Mouse (Mus musculus): ENCODE measurements at regions not wholly inside any gene's neighbourhood (a gene's known extent, or its start where the extent isn't known, plus 50 kb on each side); places are given as distances from the start of the nearest gene placed in this dataset.

DNA sequence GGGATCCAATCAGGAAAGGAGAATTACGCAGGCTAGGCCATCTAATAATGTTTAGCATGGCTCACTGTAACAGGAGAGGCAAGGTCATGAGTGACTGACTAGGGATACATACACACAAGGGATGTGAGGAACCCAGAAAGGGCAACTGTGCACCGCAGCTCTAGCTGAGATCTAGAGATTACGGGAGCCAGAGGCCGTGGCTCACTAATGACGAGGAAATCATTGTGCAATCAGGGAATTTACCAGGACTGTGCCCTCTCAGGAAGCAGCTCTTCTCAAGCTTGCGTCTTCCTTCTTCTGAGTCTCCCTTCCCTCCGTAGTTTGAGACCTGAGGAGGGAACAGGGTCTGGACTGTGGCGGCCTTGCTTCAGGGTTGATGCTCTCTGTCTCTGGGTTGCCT is 61.6 kb upstream of the Dlk1 start:
- Histone ChIP-seq H3K36me3 (ENCODE audit: control insufficient read depth, insufficient read depth, low read length) (no peaks in the 10 kb centered on the region), H3K4me3 (ENCODE audit: insufficient read depth, low read depth, low read length) (no peak overlapping the region), H3K27ac (ENCODE audit: insufficient read depth, low read depth, low read length) (no peak overlapping the region), H3K27me3 (replicated peaks; ENCODE audit: control insufficient read depth, insufficient read depth, low read length) (no peaks in the 10 kb centered on the region), H3K4me1 (ENCODE audit: control insufficient read depth, insufficient read depth, low read length) (no peaks in the 10 kb centered on the region)
- 71% methylated on average over 8 of the region's 8 CpGs for WGBS
- no peak for DNase-seq
- TF ChIP-seq POLR2A (IDR thresholded peaks at IDR 0.05; ENCODE audit: low read depth, low read length): no peak
- TF ChIP-seq CTCF (conservative IDR thresholded peaks at IDR 0.05; ENCODE audit: insufficient read depth, insufficient read length, low read depth, low read length): no peak

- no peaks in the 10 kb centered on the region for H3K27me3 ChIP-seq (replicated peaks; ENCODE audit: control insufficient read depth, insufficient read depth, low read length)
- no peak for TF ChIP-seq CTCF (conservative IDR thresholded peaks at IDR 0.05; ENCODE audit: insufficient read depth, insufficient read length, low read depth, low read length)
- TF ChIP-seq POLR2A (IDR thresholded peaks at IDR 0.05; ENCODE audit: low read depth, low read length): no peak
- no peaks in the 10 kb centered on the region for H3K4me1 ChIP-seq (ENCODE audit: control insufficient read depth, insufficient read depth, low read length)
- DNase-seq: no peak
- WGBS: 58% methylated on average over 8 of the region's 8 CpGs
- no peaks in the 10 kb centered on the region for H3K36me3 ChIP-seq (ENCODE audit: control insufficient read depth, insufficient read depth, low read length)
- no peak overlapping the region for H3K4me3 ChIP-seq (ENCODE audit: insufficient read depth, low read depth, low read length)
- H3K27ac ChIP-seq (ENCODE audit: insufficient read depth, low read depth, low read length): no peak overlapping the region
Measured at GRCm38 (mm10) chr12:109393326-109393725, 59.3 kb upstream of the Dlk1 start.

DNA sequence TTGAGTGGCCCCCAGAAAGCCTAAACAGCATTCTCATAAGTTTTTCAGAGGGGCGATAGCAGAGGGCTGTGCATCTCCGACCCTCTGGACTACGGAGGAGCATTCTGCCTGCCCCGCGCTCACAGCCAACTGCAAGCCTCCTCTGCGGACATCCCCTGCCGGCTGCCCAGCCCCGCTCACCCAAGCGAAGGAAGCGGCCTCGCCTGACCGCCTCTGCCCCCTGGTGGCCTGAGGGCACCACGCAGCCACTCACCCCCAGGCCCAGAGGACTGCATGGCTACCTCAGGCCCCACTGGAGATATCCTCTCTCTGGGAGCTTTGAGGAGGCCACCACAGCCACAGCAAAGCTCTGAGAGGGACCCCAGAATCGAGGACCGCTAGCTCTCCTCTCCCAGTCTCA is 58.8 kb upstream of the Dlk1 start:
- Histone ChIP-seq H3K27me3 (replicated peaks; ENCODE audit: control insufficient read depth, insufficient read depth, low read length) (no peaks in the 10 kb centered on the region), H3K36me3 (ENCODE audit: control insufficient read depth, insufficient read depth, low read length) (no peaks in the 10 kb centered on the region), H3K27ac (ENCODE audit: insufficient read depth, low read depth, low read length) (no peak overlapping the region), H3K4me1 (ENCODE audit: control insufficient read depth, insufficient read depth, low read length) (no peaks in the 10 kb centered on the region), H3K4me3 (ENCODE audit: insufficient read depth, low read depth, low read length) (no peak overlapping the region)
- peak; percentile 57 for DNase-seq
- 7% methylated on average over 15 of the region's 15 CpGs for WGBS
- TF ChIP-seq CTCF (conservative IDR thresholded peaks at IDR 0.05; ENCODE audit: insufficient read depth, insufficient read length, low read depth, low read length) (peak; percentile 73), POLR2A (IDR thresholded peaks at IDR 0.05; ENCODE audit: low read depth, low read length) (no peak)

DNA sequence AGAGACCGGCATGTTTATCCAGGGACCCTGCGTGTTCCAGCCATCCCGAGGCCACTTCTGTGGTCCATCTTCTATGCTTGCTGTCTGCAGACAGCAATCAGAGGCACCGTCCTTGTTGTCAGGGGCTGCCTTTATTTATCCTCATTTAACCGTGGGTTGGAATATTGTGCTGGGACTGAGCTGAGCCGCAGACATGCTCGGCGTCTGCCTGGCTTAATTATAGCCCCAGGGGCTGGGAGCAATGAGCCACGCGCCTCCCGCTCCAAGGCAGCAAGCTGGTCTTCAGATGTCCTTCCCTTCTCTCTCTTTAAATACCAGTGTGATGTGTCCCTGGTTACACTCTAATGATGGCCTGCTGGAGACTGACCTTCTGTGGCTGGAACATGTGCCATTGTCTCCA is 58.2 kb upstream of the Dlk1 start:
- H3K27ac ChIP-seq (ENCODE audit: insufficient read depth, low read depth, low read length): no peak overlapping the region
- no peak for DNase-seq
- no peaks in the 10 kb centered on the region for H3K27me3 ChIP-seq (replicated peaks; ENCODE audit: control insufficient read depth, insufficient read depth, low read length)
- H3K4me3 ChIP-seq (ENCODE audit: insufficient read depth, low read depth, low read length): no peak overlapping the region
- 67% methylated on average over 11 of the region's 11 CpGs for WGBS
- no peaks in the 10 kb centered on the region for H3K4me1 ChIP-seq (ENCODE audit: control insufficient read depth, insufficient read depth, low read length)
- TF ChIP-seq CTCF (conservative IDR thresholded peaks at IDR 0.05; ENCODE audit: insufficient read depth, insufficient read length, low read depth, low read length) (no peak), POLR2A (IDR thresholded peaks at IDR 0.05; ENCODE audit: low read depth, low read length) (no peak)
- H3K36me3 ChIP-seq (ENCODE audit: control insufficient read depth, insufficient read depth, low read length): no peaks in the 10 kb centered on the region

- whole genome bisulfite sequencing: 86% methylated on average over 6 of the region's 6 CpGs
- Histone ChIP-seq H3K27me3 (replicated peaks; ENCODE audit: control insufficient read depth, insufficient read depth, low read length) (no peaks in the 10 kb centered on the region), H3K36me3 (ENCODE audit: control insufficient read depth, insufficient read depth, low read length) (no peaks in the 10 kb centered on the region), H3K4me3 (ENCODE audit: insufficient read depth, low read depth, low read length) (no peak overlapping the region), H3K4me1 (ENCODE audit: control insufficient read depth, insufficient read depth, low read length) (no peaks in the 10 kb centered on the region), H3K27ac (ENCODE audit: insufficient read depth, low read depth, low read length) (no peak overlapping the region)
- DNase-seq: no peak
- TF ChIP-seq POLR2A (IDR thresholded peaks at IDR 0.05; ENCODE audit: low read depth, low read length) (no peak), CTCF (conservative IDR thresholded peaks at IDR 0.05; ENCODE audit: insufficient read depth, insufficient read length, low read depth, low read length) (no peak)
Measured at GRCm38 (mm10) chr12:109396614-109397013, 56.0 kb upstream of the Dlk1 start.

GRCm38 (mm10) chr12:109397175-109398058 is 55.2 kb upstream of the Dlk1 start:
- peak; percentile 13 for DNase-seq
- Histone ChIP-seq H3K27me3 (replicated peaks; ENCODE audit: control insufficient read depth, insufficient read depth, low read length) (no peaks in the 10 kb centered on the region), H3K27ac (ENCODE audit: insufficient read depth, low read depth, low read length) (no peak overlapping the region), H3K4me3 (ENCODE audit: insufficient read depth, low read depth, low read length) (no peak overlapping the region), H3K4me1 (ENCODE audit: control insufficient read depth, insufficient read depth, low read length) (no peaks in the 10 kb centered on the region), H3K36me3 (ENCODE audit: control insufficient read depth, insufficient read depth, low read length) (no peaks in the 10 kb centered on the region)
- TF ChIP-seq CTCF (conservative IDR thresholded peaks at IDR 0.05; ENCODE audit: insufficient read depth, insufficient read length, low read depth, low read length) (no peak), POLR2A (IDR thresholded peaks at IDR 0.05; ENCODE audit: low read depth, low read length) (no peak)
- WGBS: 68% methylated on average over 12 of the region's 12 CpGs

- WGBS: 81% methylated on average over 7 of the region's 7 CpGs
- H3K27ac ChIP-seq (ENCODE audit: insufficient read depth, low read depth, low read length): no peak overlapping the region
- TF ChIP-seq CTCF (conservative IDR thresholded peaks at IDR 0.05; ENCODE audit: insufficient read depth, insufficient read length, low read depth, low read length) (no peak), POLR2A (IDR thresholded peaks at IDR 0.05; ENCODE audit: low read depth, low read length) (no peak)
Measured at GRCm38 (mm10) chr12:109398473-109398872, 54.1 kb upstream of the Dlk1 start.

More at GRCm38 (mm10) chr12:109398473-109398872, 54.1 kb upstream of the Dlk1 start:
- Histone ChIP-seq H3K4me3 (ENCODE audit: insufficient read depth, low read depth, low read length) (no peak overlapping the region), H3K27me3 (replicated peaks; ENCODE audit: control insufficient read depth, insufficient read depth, low read length) (no peaks in the 10 kb centered on the region), H3K36me3 (ENCODE audit: control insufficient read depth, insufficient read depth, low read length) (no peaks in the 10 kb centered on the region), H3K4me1 (ENCODE audit: control insufficient read depth, insufficient read depth, low read length) (no peaks in the 10 kb centered on the region)
- DNase-seq: no peak

Data from kidney, adult 2 months (tissue).